Mouse (Mus musculus): ENCODE measurements around the gene Ugt1a9. TPM values are rescaled to one million over a fixed set of nuclear protein-coding genes. Genes with fewer than 3 reads are reported as not detected.

The Ugt1a9 gene
- polyA plus RNA-seq, 1 experiment, result not detected

DNA sequence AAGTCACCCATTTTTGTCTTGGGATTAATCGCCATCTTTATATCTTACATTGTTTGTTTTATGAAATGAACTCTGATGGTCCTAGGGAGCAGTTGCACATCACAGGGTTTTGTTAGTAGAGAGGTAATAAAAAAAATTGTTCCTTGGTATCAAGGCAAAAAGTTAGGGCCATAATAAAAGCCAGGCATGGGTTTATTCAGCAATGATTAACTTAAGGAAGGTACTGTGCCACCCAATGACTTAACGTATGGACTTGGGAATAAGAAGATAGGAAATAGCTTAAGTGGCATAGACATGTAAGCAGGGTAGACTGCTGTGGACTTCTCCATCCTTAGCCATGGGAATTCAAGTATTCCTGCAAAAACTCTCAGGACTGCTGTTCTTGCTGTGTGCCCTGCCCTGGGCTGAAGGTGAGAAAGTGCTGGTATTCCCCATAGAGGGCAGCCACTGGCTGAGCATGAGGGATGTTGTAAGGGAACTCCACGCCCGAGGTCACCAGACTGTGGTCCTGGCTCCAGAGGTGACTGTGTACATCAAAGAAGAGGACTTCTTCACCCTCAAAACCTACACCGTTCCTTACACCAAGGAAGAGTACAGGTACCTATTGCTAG is 115.8 kb downstream of the Ugt1a9 start:
- Histone ChIP-seq H3K36me3 (replicated peaks; ENCODE audit: low read length) (no peaks in the 10 kb centered on the region), H3K4me1 (peaks cover 4% of the 10 kb centered on the region), H3K9me3 (no peaks in the 10 kb centered on the region; the same call in 1 of the 2 replicates), H3K4me3 (replicated peaks) (no peak overlapping the region), H3K27me3 (replicated peaks) (no peaks in the 10 kb centered on the region)
- no peak for TF ChIP-seq FLI1 (IDR thresholded peaks at IDR 0.05; ENCODE audit: low read length)
- TF ChIP-seq GATA1 (IDR thresholded peaks at IDR 0.05; ENCODE audit: borderline replicate concordance, low read length), result no peak

DNA sequence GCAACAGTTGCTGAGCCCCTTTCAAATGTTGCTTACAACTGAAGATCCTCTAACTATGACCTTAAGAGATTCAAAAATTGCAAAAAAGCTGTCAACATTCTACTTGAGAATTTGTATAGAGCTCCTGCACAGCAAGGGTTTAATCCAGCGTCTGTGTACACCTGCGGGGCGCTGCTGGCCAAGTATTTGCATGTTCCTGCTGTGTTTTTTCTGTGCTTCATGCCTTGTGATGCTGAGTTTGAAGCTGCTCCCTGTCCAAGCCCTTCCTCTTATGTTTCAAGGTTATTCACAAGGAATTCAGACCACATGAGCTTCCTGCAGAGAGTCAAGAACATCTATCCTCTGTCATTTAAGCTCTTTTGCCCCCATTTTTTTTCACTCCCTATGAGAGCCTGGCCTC is 121.5 kb downstream of the Ugt1a9 start:
- Histone ChIP-seq H3K9me3 (no peaks in the 10 kb centered on the region), H3K36me3 (replicated peaks; ENCODE audit: low read length) (no peaks in the 10 kb centered on the region), H3K4me1 (no peaks in the 10 kb centered on the region), H3K27me3 (replicated peaks) (no peaks in the 10 kb centered on the region), H3K4me3 (replicated peaks) (no peak overlapping the region)
- TF ChIP-seq GATA1 (IDR thresholded peaks at IDR 0.05; ENCODE audit: borderline replicate concordance, low read length) (no peak), FLI1 (IDR thresholded peaks at IDR 0.05; ENCODE audit: low read length) (no peak)

DNA sequence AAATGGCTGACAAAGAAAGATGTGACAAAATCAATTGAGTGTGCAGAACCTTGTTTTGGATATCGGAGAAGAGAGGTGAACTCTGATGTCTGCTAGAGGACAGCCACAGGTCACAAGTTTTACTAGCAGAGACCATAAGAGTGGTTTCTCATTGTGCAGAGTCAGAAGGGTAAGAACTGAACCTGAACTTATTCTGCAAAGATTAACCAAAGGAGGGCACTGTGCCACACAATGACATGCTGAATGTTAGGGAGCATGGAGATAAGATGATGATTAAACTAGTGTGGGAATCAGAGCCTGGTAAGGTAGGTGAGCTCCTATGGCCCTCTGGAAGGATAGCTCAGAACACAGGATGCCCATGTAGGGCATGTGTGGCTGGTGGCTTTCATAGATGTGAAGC is 125.1 kb downstream of the Ugt1a9 start:
- no peak for TF ChIP-seq FLI1 (IDR thresholded peaks at IDR 0.05; ENCODE audit: low read length)
- TF ChIP-seq GATA1 (IDR thresholded peaks at IDR 0.05; ENCODE audit: borderline replicate concordance, low read length), result no peak
- H3K27me3 ChIP-seq (replicated peaks), result peaks cover 8% of the 10 kb centered on the region

GRCm38 (mm10) chr1:88197443-88197842 is 126.8 kb downstream of the Ugt1a9 start:
- H3K4me3 ChIP-seq (replicated peaks), result no peak overlapping the region
- no peaks in the 10 kb centered on the region for H3K4me1 ChIP-seq
- TF ChIP-seq FLI1 (IDR thresholded peaks at IDR 0.05; ENCODE audit: low read length) (no peak), GATA1 (IDR thresholded peaks at IDR 0.05; ENCODE audit: borderline replicate concordance, low read length) (no peak)
- no peaks in the 10 kb centered on the region for H3K9me3 ChIP-seq
- H3K36me3 ChIP-seq (replicated peaks; ENCODE audit: low read length), result no peaks in the 10 kb centered on the region
- H3K27me3 ChIP-seq (replicated peaks), result peaks cover 8% of the 10 kb centered on the region

More for the DNA sequence above, 125.1 kb downstream of the Ugt1a9 start:
- no peaks in the 10 kb centered on the region for H3K36me3 ChIP-seq (replicated peaks; ENCODE audit: low read length)
- H3K4me1 ChIP-seq, result no peaks in the 10 kb centered on the region
- H3K4me3 ChIP-seq (replicated peaks), result no peak overlapping the region
- H3K9me3 ChIP-seq, result no peaks in the 10 kb centered on the region

- H3K4me3 ChIP-seq (replicated peaks), result no peak overlapping the region
- H3K4me1 ChIP-seq, result no peaks in the 10 kb centered on the region
- H3K9me3 ChIP-seq, result peaks cover 7% of the 10 kb centered on the region
- TF ChIP-seq GATA1 (IDR thresholded peaks at IDR 0.05; ENCODE audit: borderline replicate concordance, low read length), result no peak
- TF ChIP-seq FLI1 (IDR thresholded peaks at IDR 0.05; ENCODE audit: low read length), result no peak
- no peaks in the 10 kb centered on the region for H3K36me3 ChIP-seq (replicated peaks; ENCODE audit: low read length)
- peaks cover 8% of the 10 kb centered on the region for H3K27me3 ChIP-seq (replicated peaks)
These were observed 129.4 kb downstream of the Ugt1a9 start for GRCm38 (mm10) chr1:88199996-88200395.

- Histone ChIP-seq H3K36me3 (replicated peaks; ENCODE audit: low read length) (no peaks in the 10 kb centered on the region), H3K4me3 (replicated peaks) (no peak within 1 kb of the TSS), H3K9me3 (peaks cover 12% of the 10 kb centered on the region), H3K27me3 (replicated peaks) (peaks cover 11% of the 10 kb centered on the region), H3K4me1 (no peaks in the 10 kb centered on the region; the same call in 1 of the 2 replicates)
- TF ChIP-seq GATA1 (IDR thresholded peaks at IDR 0.05; ENCODE audit: borderline replicate concordance, low read length), result no peak
These were observed 129.9 kb downstream of the Ugt1a9 start, which contains the start of gene Ugt1a2 for GRCm38 (mm10) chr1:88200456-88200855. TSS of gene Ugt1a2 (plus strand) at chr1:88200601.

- Histone ChIP-seq H3K27me3 (replicated peaks) (peaks cover 10% of the 10 kb centered on the region), H3K36me3 (replicated peaks; ENCODE audit: low read length) (no peaks in the 10 kb centered on the region), H3K9me3 (peaks cover 18% of the 10 kb centered on the region), H3K4me3 (replicated peaks) (peak within 1 kb of the TSS; percentile 81), H3K4me1 (peaks cover 4% of the 10 kb centered on the region)
- no peak for TF ChIP-seq FLI1 (IDR thresholded peaks at IDR 0.05; ENCODE audit: low read length)
These were observed 134.8 kb downstream of the Ugt1a9 start, which contains the start of gene Dnajb3 for GRCm38 (mm10) chr1:88205294-88205922. TSS of gene Dnajb3 (minus strand) at chr1:88205782.

DNA sequence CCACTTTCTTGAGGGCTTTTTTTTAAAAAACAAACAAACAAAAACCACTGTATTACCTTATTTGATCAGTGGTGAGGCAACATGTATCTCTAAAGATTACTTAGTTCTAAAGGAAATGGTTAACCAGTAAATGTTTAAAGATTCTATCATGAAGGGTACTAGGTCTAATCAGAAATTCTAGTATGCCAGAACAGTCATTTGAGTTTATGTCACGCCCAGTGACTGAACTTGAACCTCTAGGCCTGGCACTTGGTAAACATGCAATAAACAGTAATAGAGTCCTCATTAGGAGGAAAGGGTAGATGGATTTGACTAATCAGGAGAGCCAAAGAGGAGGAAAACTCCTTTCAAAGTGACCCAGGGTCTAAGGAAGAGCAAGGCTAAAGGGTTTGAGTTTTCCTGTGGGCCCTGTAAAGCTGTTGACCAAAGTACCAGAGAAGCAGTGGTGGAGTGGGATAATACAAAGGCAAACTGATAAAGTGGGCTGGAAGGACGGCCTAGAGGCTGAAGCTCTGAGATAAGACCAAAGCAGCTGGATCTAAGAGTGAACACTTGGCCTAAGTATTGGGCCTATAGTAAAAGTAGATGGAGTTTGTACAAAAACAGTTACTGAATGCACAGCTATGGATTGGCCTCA is 136.4 kb downstream of the Ugt1a9 start:
- Histone ChIP-seq H3K4me3 (replicated peaks) (no peak overlapping the region), H3K36me3 (replicated peaks; ENCODE audit: low read length) (no peaks in the 10 kb centered on the region), H3K27me3 (replicated peaks) (peaks cover 7% of the 10 kb centered on the region), H3K4me1 (peaks cover 4% of the 10 kb centered on the region), H3K9me3 (peaks cover 25% of the 10 kb centered on the region)
- no peak for TF ChIP-seq FLI1 (IDR thresholded peaks at IDR 0.05; ENCODE audit: low read length)
- no peak for TF ChIP-seq GATA1 (IDR thresholded peaks at IDR 0.05; ENCODE audit: borderline replicate concordance, low read length)

- H3K27me3 ChIP-seq (replicated peaks), result no peaks in the 10 kb centered on the region
- peak within 1 kb of the TSS; percentile 1 for H3K4me3 ChIP-seq (replicated peaks)
- peaks cover 4% of the 10 kb centered on the region; the same call in 1 of the 2 replicates for H3K4me1 ChIP-seq
- peaks cover 32% of the 10 kb centered on the region for H3K9me3 ChIP-seq
- no peaks in the 10 kb centered on the region for H3K36me3 ChIP-seq (replicated peaks; ENCODE audit: low read length)
- TF ChIP-seq FLI1 (IDR thresholded peaks at IDR 0.05; ENCODE audit: low read length), result no peak
- no peak for TF ChIP-seq GATA1 (IDR thresholded peaks at IDR 0.05; ENCODE audit: borderline replicate concordance, low read length)
These were observed 141.2 kb downstream of the Ugt1a9 start, which contains the start of gene Ugt1a1 for GRCm38 (mm10) chr1:88211812-88212211. TSS of gene Ugt1a1 (plus strand) at chr1:88211959.
